Mouse (Mus musculus) small intestine, adult 2 months (tissue): ENCODE measurements around the gene Arhgap29.

ENCODE experiments used
- CTCF ChIP-seq: fragments of 200-500 bp; IDR thresholded peaks from 2 replicates; pipeline ENCODE4 v1.5.1; 2012; ENCODE audit warnings: low read depth, mild to moderate bottlenecking, control low read depth, inconsistent platforms, low read length, moderate library complexity, mixed read lengths; ENCODE audit not compliant: insufficient replicate concordance, insufficient read length; ENCODE audit errors: extremely low read depth
- POLR2A ChIP-seq: fragments of 200-500 bp; IDR thresholded peaks from 2 replicates; pipeline ENCODE4 v1.6.1; 2012; ENCODE audit warnings: low read depth, mild to moderate bottlenecking, control low read depth, inconsistent platforms, low read length, moderate library complexity

- no peak for TF ChIP-seq CTCF
- no peak for TF ChIP-seq POLR2A
These were observed 43.2 kb upstream of the Arhgap29 start for GRCm38 (mm10) chr3:121909155-121909554.
